Mouse (Mus musculus) kidney, postnatal 0 days (tissue): Measurements from ENCODE around the gene Rnase11. TPM values are rescaled to one million over a fixed set of nuclear protein-coding genes. Genes with fewer than 3 reads are reported as not detected.

Experiments used
- ATAC-seq: fragments of 200-750 bp; cut with Nextera tagmentation; replicated peaks from 2 replicates; pipeline ENCODE4 v1.8.0; 2017; ENCODE audit warnings: low read depth, moderate number of reproducible peaks, moderate TSS enrichment, moderate library complexity; ENCODE audit not compliant: low FRiP score
- DNase-seq: peaks from one replicate; pipeline ENCODE4 v3.0.0-alpha.2; 2016; ENCODE audit warnings: low spot score
- H3K27ac ChIP-seq: fragments of 300-500 bp; sonication (generic); 2 replicates; pipeline ENCODE4 v1.5.1; 2014; ENCODE audit warnings: mild to moderate bottlenecking
- H3K27me3 ChIP-seq: fragments of 300-500 bp; sonication (generic); 2 replicates; pipeline ENCODE4 v1.6.1; 2014; ENCODE audit warnings: low read length, mixed read lengths; ENCODE audit not compliant: insufficient read depth
- H3K36me3 ChIP-seq: fragments of 300-500 bp; sonication (generic); 2 replicates; pipeline ENCODE4 v1.6.1; 2014; ENCODE audit warnings: low read length, mixed read lengths; ENCODE audit not compliant: insufficient read depth
- H3K4me1 ChIP-seq: fragments of 300-500 bp; sonication (generic); replicated peaks from 2 replicates; pipeline ENCODE4 v1.6.1; 2014; ENCODE audit warnings: antibody characterized with exemption, low read length, mixed read lengths; ENCODE audit not compliant: insufficient read depth
- H3K4me2 ChIP-seq: fragments of 300-500 bp; sonication (generic); 2 replicates; pipeline ENCODE4 v1.6.1; 2014; ENCODE audit warnings: mild to moderate bottlenecking, low read length, moderate library complexity, mixed read lengths
- H3K4me3 ChIP-seq: fragments of 300-500 bp; sonication (generic); replicated peaks from 2 replicates; pipeline ENCODE4 v1.5.1; 2014; ENCODE audit warnings: low read depth, low read length
- H3K9ac ChIP-seq: fragments of 300-500 bp; sonication (generic); 2 replicates; pipeline ENCODE4 v1.6.1; 2014; ENCODE audit warnings: low read depth, low read length
- H3K9me3 ChIP-seq: fragments of 300-500 bp; sonication (generic); replicated peaks from 2 replicates; pipeline ENCODE4 v1.6.1; 2016; ENCODE audit warnings: low read length, inconsistent platforms, mixed read lengths
- CTCF ChIP-seq: IDR thresholded peaks from 2 replicates; pipeline ENCODE4 v1.5.1; 2016; ENCODE audit warnings: antibody characterized with exemption, low read depth, mild to moderate bottlenecking, moderate library complexity
- WGBS: fragments of 180-500 bp; shearing (Covaris S2); extraction: QIAGEN DNeasy Blood & Tissue Kit; methylation state at CpG from one replicate; pipeline ENCODE4 v1.1.7; 2014; 5-methylcytosine and 5-hydroxymethylcytosine counted together
- polyA plus RNA-seq: library from polyadenylated mRNA; unstranded; fragments of >200 nt; fragmentation: Nextera tagmentation; extraction: Ambion mirVana; gene quantifications from 2 replicates; pipeline ENCODE4 v1.2.1, GENCODE M21; 2015

Gene Rnase11
- polyA plus RNA-seq, 1 experiment from 2014 or later = not detected

- no peaks in the 10 kb centered on the region for H3K4me1 ChIP-seq
- WGBS = under 1% methylated on average over 34 of the region's 34 CpGs
- H3K27me3 ChIP-seq = no peaks in the 10 kb centered on the region
- DNase-seq (peak; percentile 95), ATAC-seq (peak; percentile 91)
- peak overlapping the region; percentile 75 for H3K4me3 ChIP-seq
- H3K36me3 ChIP-seq = no peaks in the 10 kb centered on the region
- H3K27ac ChIP-seq = peak overlapping the region; percentile 83
- H3K9ac ChIP-seq = peak overlapping the region; percentile 65
- peak overlapping the region; percentile 83 for H3K4me2 ChIP-seq
- H3K9me3 ChIP-seq = no peaks in the 10 kb centered on the region
- no peak for TF ChIP-seq CTCF
Observed at GRCm38 (mm10) chr14:51088970-51089673, 39.2 kb upstream of the Rnase11 start.

- Histone ChIP-seq H3K27ac (peak overlapping the region; percentile 83), H3K4me2 (peak overlapping the region; percentile 83), H3K4me3 (peak overlapping the region; percentile 75), H3K27me3 (no peaks in the 10 kb centered on the region), H3K4me1 (no peaks in the 10 kb centered on the region), H3K9me3 (no peaks in the 10 kb centered on the region), H3K9ac (peak overlapping the region; percentile 65), H3K36me3 (no peaks in the 10 kb centered on the region)
- DNase-seq (peak; percentile 69), ATAC-seq (peak; percentile 14; the same call in 1 of the 2 replicates)
- TF ChIP-seq CTCF = no peak
- WGBS = under 1% methylated on average over 23 of the region's 23 CpGs
Observed at GRCm38 (mm10) chr14:51088166-51088969, 38.4 kb upstream of the Rnase11 start.

- no peaks in the 10 kb centered on the region for H3K9me3 ChIP-seq
- 12% methylated on average over 9 of the region's 9 CpGs for WGBS
- H3K4me1 ChIP-seq = no peaks in the 10 kb centered on the region
- no peaks in the 10 kb centered on the region for H3K27me3 ChIP-seq
- H3K9ac ChIP-seq = peak overlapping the region; percentile 40; the same call in 1 of the 2 replicates
- no peak for TF ChIP-seq CTCF
- no peak overlapping the region for H3K27ac ChIP-seq
- DNase-seq = no peak
- peak overlapping the region; percentile 83 for H3K4me2 ChIP-seq
- peak overlapping the region; percentile 75 for H3K4me3 ChIP-seq
- no peak for ATAC-seq
- H3K36me3 ChIP-seq = no peaks in the 10 kb centered on the region
Observed at GRCm38 (mm10) chr14:51087762-51088161, 37.8 kb upstream of the Rnase11 start.

- no peak for TF ChIP-seq CTCF
- H3K9me3 ChIP-seq = no peaks in the 10 kb centered on the region
- WGBS = 82% methylated on average over 4 of the region's 4 CpGs
Observed at GRCm38 (mm10) chr14:51085911-51086310, 35.9 kb upstream of the Rnase11 start.

GRCm38 (mm10) chr14:51085086-51085485 is 35.1 kb upstream of the Rnase11 start:
- H3K4me1 ChIP-seq = peaks cover 5% of the 10 kb centered on the region; the same call in 1 of the 2 replicates
- no peaks in the 10 kb centered on the region for H3K36me3 ChIP-seq
- no peak overlapping the region for H3K9ac ChIP-seq
- no peak overlapping the region for H3K4me3 ChIP-seq
- H3K27me3 ChIP-seq = no peaks in the 10 kb centered on the region
- no peak for ATAC-seq
- 73% methylated on average over 2 of the region's 2 CpGs for WGBS
- TF ChIP-seq CTCF = no peak
- no peak overlapping the region for H3K4me2 ChIP-seq
- no peak for DNase-seq
- no peaks in the 10 kb centered on the region for H3K9me3 ChIP-seq
- no peak overlapping the region for H3K27ac ChIP-seq

More at GRCm38 (mm10) chr14:51085911-51086310, 35.9 kb upstream of the Rnase11 start:
- H3K4me3 ChIP-seq = no peak overlapping the region
- H3K9ac ChIP-seq = no peak overlapping the region
- H3K4me2 ChIP-seq = no peak overlapping the region
- peaks cover 5% of the 10 kb centered on the region; the same call in 1 of the 2 replicates for H3K4me1 ChIP-seq
- DNase-seq = no peak
- no peak overlapping the region for H3K27ac ChIP-seq
- H3K27me3 ChIP-seq = no peaks in the 10 kb centered on the region
- ATAC-seq = no peak
- no peaks in the 10 kb centered on the region for H3K36me3 ChIP-seq

- Histone ChIP-seq H3K4me2 (peak overlapping the region; percentile 84), H3K36me3 (no peaks in the 10 kb centered on the region), H3K9me3 (no peaks in the 10 kb centered on the region), H3K4me1 (peaks cover 5% of the 10 kb centered on the region; the same call in 1 of the 2 replicates), H3K27me3 (no peaks in the 10 kb centered on the region), H3K4me3 (0 out of 2 replicates have a peak overlapping the region, but pooled peaks have one; percentile 54), H3K27ac (no peak overlapping the region), H3K9ac (no peak overlapping the region)
- no peak for TF ChIP-seq CTCF
- WGBS = 26% methylated on average over 7 of the region's 7 CpGs
- ATAC-seq (no peak), DNase-seq (no peak)
Observed at GRCm38 (mm10) chr14:51083805-51084204, 33.8 kb upstream of the Rnase11 start.
